Mouse (Mus musculus) forebrain, embryonic 14.5 days (tissue): ENCODE measurements around the gene Ccdc28b. TPM values are rescaled to one million over a fixed set of nuclear protein-coding genes. Genes with fewer than 3 reads are reported as not detected.
A peak's percentile ranks its signal among the peaks of the same experiment; 100 is the strongest.

Source experiments
- ATAC-seq: fragments of 200-750 bp; cut with Nextera tagmentation; 2 replicates; pipeline ENCODE4 v1.8.0; 2017; ENCODE audit warnings: mild to moderate bottlenecking, moderate library complexity
- DNase-seq: peaks from one replicate; pipeline ENCODE4 v3.0.0-alpha.2; 2015; ENCODE audit warnings: low spot score
- H3K27ac ChIP-seq: fragments of 300-500 bp; sonication (generic); 2 replicates; pipeline ENCODE4 v1.5.1; 2014; ENCODE audit warnings: low read depth, mild to moderate bottlenecking, control low read depth, low read length, moderate library complexity
- H3K27me3 ChIP-seq: fragments of 300-500 bp; sonication (generic); replicated peaks from 2 replicates; pipeline ENCODE4 v1.6.1; 2014; ENCODE audit warnings: low read length, control low read depth, mixed read lengths; ENCODE audit not compliant: control insufficient read depth, insufficient read depth
- H3K36me3 ChIP-seq: fragments of 300-500 bp; sonication (generic); 2 replicates; pipeline ENCODE4 v1.6.1; 2014; ENCODE audit warnings: low read length, control low read depth; ENCODE audit not compliant: control insufficient read depth, insufficient read depth
- H3K4me1 ChIP-seq: fragments of 300-500 bp; sonication (generic); 2 replicates; pipeline ENCODE4 v1.6.1; 2014; ENCODE audit warnings: antibody characterized with exemption, low read length, control low read depth; ENCODE audit not compliant: control insufficient read depth, insufficient read depth
- H3K4me2 ChIP-seq: fragments of 300-500 bp; sonication (generic); 2 replicates; pipeline ENCODE4 v1.6.1; 2014; ENCODE audit warnings: mild to moderate bottlenecking, control low read depth, low read length
- H3K4me3 ChIP-seq: fragments of 300-500 bp; sonication (generic); 2 replicates; pipeline ENCODE4 v1.5.1; 2014; ENCODE audit warnings: low read depth, low read length, control low read depth
- H3K9ac ChIP-seq: fragments of 300-500 bp; sonication (generic); 2 replicates; pipeline ENCODE4 v1.6.1; 2014; ENCODE audit warnings: mild to moderate bottlenecking, low read length, control low read depth, moderate library complexity
- H3K9me3 ChIP-seq: fragments of 300-500 bp; sonication (generic); replicated peaks from 2 replicates; pipeline ENCODE4 v1.6.1; 2016; ENCODE audit warnings: low read length, control low read depth, mixed read lengths; ENCODE audit not compliant: control insufficient read depth
- WGBS: fragments of 180-500 bp; shearing (Covaris S2); extraction: QIAGEN DNeasy Blood & Tissue Kit; methylation state at CpG from one replicate; pipeline ENCODE4 v1.1.7; 2014; 5-methylcytosine and 5-hydroxymethylcytosine counted together
- polyA plus RNA-seq: library from polyadenylated mRNA; unstranded; fragments of >200 nt; fragmentation: Nextera tagmentation; extraction: Ambion mirVana; gene quantifications from 2 replicates; pipeline ENCODE4 v1.2.1, GENCODE M21; 2014

Gene Ccdc28b
- polyA plus RNA-seq, 1 experiment from 2014 or later = 112 TPM

DNA sequence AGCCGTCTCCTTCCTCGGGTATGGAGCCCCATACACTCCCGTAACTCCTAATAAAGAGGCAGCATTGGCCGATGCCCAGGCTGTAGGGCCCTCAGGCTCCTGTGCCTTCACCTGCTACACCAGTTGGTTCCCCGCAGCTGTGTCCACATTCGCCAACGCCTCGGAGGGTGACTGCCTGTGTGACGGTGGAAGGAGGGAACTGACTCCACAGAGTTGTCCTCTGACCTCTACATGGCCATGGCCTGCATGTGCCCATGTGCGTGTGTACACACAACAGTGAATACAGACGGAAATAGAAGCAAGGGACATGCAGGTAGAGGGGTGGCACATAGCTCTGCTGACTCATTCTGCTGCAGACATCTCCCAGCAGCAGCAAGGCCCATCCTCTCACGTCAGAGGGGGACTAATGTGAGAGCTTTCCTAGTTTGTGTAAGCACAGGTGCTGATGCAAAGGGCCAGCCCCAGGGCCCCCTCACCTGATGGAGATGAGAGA lies 14.6 kb downstream of the Ccdc28b start:
- H3K36me3 ChIP-seq = peaks cover 38% of the 10 kb centered on the region
- peak; percentile 30; the same call in 1 of the 2 replicates for ATAC-seq

DNA sequence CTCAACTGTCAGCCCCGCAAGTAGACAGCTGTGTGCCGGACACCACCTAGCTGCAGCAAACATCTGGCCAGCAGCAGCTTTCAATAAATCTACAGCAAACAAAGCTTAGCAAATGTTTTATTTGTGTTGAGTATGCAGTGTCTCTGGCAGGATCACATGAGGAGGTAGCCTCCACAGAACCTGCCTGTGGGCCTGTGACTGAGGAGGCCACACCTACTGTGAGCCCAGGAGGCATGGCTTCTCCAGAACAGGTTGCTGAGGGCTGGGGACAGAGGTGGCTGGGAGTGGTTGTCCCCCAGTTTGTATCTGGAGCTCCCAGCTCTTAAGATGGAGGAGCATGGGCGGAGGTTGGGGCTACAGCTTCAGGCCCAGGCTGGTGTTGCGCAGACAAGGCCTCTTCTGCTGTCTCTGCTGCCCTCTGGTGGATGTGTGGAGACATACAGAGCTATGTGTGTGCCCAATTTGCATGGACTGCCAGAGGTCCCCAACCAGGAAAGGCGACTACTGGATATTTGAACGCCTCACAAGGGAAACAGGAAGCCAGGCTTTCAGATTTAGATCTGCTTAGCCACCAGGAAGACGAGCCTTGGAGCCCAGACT lies 15.2 kb downstream of the Ccdc28b start:
- peak; percentile 93 for DNase-seq
- Histone ChIP-seq H3K9me3 (no peaks in the 10 kb centered on the region), H3K4me1 (no peaks in the 10 kb centered on the region), H3K36me3 (peaks cover 45% of the 10 kb centered on the region), H3K9ac (peak overlapping the region; percentile 29; the same call in 1 of the 2 replicates), H3K27me3 (no peaks in the 10 kb centered on the region), H3K4me2 (no peak overlapping the region), H3K27ac (0 out of 2 replicates have a peak overlapping the region, but pooled peaks have one; percentile 18), H3K4me3 (no peak overlapping the region)
- WGBS = 42% methylated on average over 7 of the region's 7 CpGs
- peak; percentile 92 for ATAC-seq

More for the DNA sequence above, 14.6 kb downstream of the Ccdc28b start:
- WGBS = 90% methylated on average over 12 of the region's 12 CpGs
- Histone ChIP-seq H3K9me3 (no peaks in the 10 kb centered on the region), H3K4me2 (no peak overlapping the region), H3K27me3 (no peaks in the 10 kb centered on the region), H3K4me3 (no peak overlapping the region), H3K9ac (no peak overlapping the region), H3K27ac (no peak overlapping the region), H3K4me1 (no peaks in the 10 kb centered on the region)
- DNase-seq = no peak

DNA sequence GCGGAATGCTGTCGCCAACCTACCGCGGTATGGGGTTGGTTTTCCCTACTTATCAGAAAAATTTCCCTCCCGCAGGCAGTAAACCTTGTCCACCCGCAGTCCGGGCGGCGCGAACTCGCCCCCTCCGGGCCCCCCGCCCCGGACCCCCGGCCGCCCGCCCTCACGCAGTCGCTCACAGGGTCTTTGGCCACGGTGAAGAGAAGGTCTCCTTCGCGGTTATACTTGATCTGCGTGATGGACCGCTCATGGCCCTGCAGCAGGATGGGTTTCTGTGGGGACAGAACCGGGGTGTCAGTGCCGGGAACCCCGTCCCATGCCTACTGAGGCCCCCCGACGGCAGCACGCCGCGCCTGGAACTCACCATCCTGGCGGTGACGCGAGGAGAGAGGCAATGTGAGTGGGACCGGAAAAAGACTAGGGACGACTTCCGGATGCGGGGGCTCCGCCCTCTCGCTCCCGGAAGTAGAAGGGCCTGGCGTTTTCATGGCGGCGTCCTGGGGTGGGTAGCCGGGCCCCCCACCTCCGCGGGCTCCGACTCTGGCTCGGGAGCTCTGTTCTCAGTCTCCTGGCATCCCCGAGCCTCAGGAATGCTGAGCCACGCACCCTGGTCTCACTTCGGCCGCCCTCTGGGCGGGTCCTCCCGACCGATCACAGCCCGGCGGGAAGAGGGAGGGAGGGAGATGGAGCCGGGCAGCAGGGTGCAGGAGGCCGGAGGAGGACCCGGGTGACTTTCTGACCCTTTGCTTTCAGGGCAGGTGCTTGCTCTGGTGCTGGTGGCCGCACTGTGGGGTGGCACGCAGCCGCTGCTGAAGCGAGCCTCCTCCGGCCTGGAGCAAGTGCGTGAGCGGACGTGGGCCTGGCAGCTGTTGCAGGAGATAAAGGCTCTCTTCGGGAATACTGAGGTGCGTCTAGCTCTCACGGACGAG lies 23.3 kb downstream of the Ccdc28b start, which contains the start of the genes Eif3i and Tmem234:
TSS of gene Eif3i (minus strand) at position 416 of the 926 bp plus-strand sequence.
TSS of gene Tmem234 (plus strand) at position 436 of the 926 bp plus-strand sequence.
- H3K36me3 ChIP-seq = peaks cover 37% of the 10 kb centered on the region
- under 1% methylated on average over 72 of the region's 74 CpGs for WGBS

DNA sequence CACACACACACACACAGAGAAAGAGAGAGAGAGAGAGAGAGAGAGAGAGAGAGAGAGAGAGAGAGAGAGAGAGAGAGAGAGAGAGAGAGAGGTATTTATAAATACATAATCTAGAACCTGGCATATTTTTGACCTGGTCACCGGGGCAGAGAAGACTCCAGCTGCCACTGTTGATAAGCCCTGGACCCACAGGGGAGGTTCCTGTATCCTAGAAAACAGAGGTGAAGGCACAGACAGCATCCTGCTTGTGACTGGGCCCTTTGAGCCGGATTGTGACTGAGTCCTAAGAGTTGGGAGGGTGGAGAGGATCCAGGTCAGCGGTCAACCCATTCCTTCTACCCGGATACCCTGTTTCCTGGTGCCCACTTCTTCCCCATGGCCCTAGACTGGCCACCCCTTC lies 34.9 kb downstream of the Ccdc28b start:
- Histone ChIP-seq H3K9me3 (no peaks in the 10 kb centered on the region), H3K36me3 (peaks cover 38% of the 10 kb centered on the region), H3K4me3 (no peak overlapping the region), H3K27ac (no peak overlapping the region), H3K4me2 (no peak overlapping the region), H3K27me3 (no peaks in the 10 kb centered on the region), H3K4me1 (no peaks in the 10 kb centered on the region), H3K9ac (no peak overlapping the region)
- DNase-seq (no peak), ATAC-seq (no peak)
- 90% methylated on average over 4 of the region's 4 CpGs for WGBS

More for the DNA sequence above, 23.3 kb downstream of the Ccdc28b start, which contains the start of the genes Eif3i and Tmem234:
- peak within 1 kb of the TSS; percentile 60 for H3K27ac ChIP-seq
- H3K9me3 ChIP-seq = no peaks in the 10 kb centered on the region
- peak; percentile 96 for ATAC-seq
- peaks cover 15% of the 10 kb centered on the region for H3K4me1 ChIP-seq
- peak within 1 kb of the TSS; percentile 93 for H3K9ac ChIP-seq
- peak within 1 kb of the TSS; percentile 81 for H3K4me2 ChIP-seq
- H3K27me3 ChIP-seq = no peaks in the 10 kb centered on the region
- peak; percentile 91 for DNase-seq
- peak within 1 kb of the TSS; percentile 97 for H3K4me3 ChIP-seq

DNA sequence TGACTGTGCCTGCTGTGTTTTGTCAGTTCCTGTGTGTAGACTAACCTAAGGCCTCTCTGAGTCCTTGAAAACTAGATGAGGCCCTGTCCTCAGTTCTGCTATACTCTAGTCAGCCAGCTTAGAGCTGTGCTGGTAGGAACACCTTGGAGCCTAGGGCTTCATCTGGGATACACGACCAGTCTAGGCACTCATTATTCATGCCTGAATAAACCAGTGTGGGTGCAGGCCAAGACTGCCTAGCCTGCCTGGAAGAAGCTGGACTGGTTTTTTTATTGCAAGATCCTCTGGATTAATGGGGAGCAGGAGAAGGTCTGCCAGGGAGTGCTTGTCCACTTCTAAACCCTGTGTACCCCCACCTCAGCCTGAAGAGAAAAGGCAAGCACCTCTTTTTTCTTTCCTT lies 36.8 kb downstream of the Ccdc28b start:
- Histone ChIP-seq H3K4me2 (no peak overlapping the region), H3K4me3 (no peak overlapping the region), H3K36me3 (peaks cover 19% of the 10 kb centered on the region), H3K9me3 (no peaks in the 10 kb centered on the region), H3K9ac (no peak overlapping the region), H3K4me1 (no peaks in the 10 kb centered on the region), H3K27ac (no peak overlapping the region), H3K27me3 (no peaks in the 10 kb centered on the region)
- 7% methylated on average over 1 of the region's 1 CpGs for WGBS
- DNase-seq = no peak
- no peak for ATAC-seq

DNA sequence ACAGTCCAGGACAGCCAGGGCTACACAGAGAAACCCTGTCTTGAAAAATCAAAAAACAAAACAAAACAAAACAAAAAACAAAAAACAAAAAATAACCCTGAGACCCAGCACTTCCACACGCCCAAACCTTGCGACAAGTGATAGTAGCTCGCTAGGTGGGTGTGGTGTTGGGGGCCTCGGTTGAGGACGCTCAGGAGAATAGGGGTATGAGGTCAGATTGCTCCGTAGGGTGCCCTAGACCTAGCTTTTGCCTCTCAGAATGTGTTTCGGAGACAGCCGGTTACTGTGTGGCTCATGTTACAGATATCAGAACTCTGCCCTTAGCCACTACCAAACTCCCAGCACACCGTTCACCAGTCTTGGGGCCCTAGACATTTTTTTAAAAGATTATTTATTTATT lies 38.0 kb downstream of the Ccdc28b start:
- Histone ChIP-seq H3K9me3 (no peaks in the 10 kb centered on the region), H3K4me3 (no peak overlapping the region), H3K27ac (no peak overlapping the region), H3K9ac (no peak overlapping the region), H3K4me2 (no peak overlapping the region), H3K27me3 (no peaks in the 10 kb centered on the region), H3K36me3 (peaks cover 7% of the 10 kb centered on the region), H3K4me1 (no peaks in the 10 kb centered on the region)
- 78% methylated on average over 9 of the region's 9 CpGs for WGBS
- DNase-seq (no peak), ATAC-seq (no peak)

DNA sequence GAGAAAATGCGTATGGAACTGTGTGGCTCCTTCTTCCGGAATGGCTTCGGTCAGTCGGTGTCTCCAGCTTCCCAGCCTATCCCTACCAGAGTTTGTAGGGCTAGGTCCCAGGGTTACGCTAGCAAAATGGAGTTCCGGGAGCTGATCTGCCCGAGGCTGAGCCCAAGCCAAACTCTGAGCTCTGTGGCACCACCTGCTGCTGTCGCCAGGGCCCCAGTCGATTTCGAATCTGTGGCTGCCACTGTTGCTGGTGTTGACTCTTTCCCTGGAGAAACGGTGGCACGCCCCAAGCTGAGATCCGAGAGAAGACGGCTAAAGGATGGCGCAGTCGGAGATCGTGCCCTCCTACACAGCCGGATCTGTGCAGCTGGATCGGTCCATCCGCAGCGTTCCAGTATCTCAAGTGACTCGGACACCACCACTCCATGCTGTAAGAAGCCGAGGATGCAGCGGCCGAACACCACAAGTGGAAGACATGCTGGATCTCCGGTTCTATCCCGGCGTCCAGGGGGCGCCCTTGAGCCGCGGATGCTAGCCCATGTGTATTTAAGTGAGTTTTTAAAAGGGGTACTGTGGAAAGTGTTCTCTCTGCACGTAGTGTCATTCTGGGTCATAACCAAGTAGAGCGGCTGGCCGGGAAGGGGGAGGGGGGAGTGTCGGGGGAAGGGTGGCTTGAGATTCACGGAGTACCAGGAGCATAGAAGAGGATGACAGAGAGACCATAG lies 38.7 kb downstream of the Ccdc28b start:
- 2% methylated on average over 36 of the region's 36 CpGs for WGBS
- Histone ChIP-seq H3K4me2 (peak overlapping the region; percentile 49), H3K27ac (no peak overlapping the region), H3K9me3 (no peaks in the 10 kb centered on the region), H3K4me3 (peak overlapping the region; percentile 21), H3K36me3 (0 out of 2 replicates have a peak, but pooled peaks cover under 1% of the 10 kb centered on the region), H3K4me1 (no peaks in the 10 kb centered on the region), H3K9ac (peak overlapping the region; percentile 48), H3K27me3 (no peaks in the 10 kb centered on the region)
- ATAC-seq = peak; percentile 44; the same call in 1 of the 2 replicates
- peak; percentile 69 for DNase-seq

DNA sequence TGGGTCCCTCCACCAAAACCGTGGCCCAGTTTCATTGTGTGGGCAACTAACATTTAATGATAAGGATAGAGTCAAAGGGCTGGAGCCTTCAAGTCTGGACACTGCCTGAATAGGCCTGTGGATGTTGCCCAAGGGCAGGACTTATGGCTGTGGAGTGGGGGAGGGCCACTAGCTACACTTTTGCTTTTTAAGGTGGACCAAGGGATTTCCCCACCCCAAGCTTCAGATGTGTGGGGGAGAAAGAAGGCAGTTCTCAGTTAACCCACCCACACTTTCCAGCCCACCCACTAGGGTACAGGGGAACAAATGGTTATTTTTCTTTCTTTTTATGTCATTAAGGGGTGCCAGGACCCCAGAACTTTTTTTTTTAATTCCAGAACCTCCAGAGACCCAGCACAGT lies 39.4 kb downstream of the Ccdc28b start:
- ATAC-seq (no peak), DNase-seq (no peak)
- Histone ChIP-seq H3K36me3 (no peaks in the 10 kb centered on the region), H3K9ac (peak overlapping the region; percentile 48; the same call in 1 of the 2 replicates), H3K4me3 (no peak overlapping the region; the same call in 1 of the 2 replicates), H3K27ac (no peak overlapping the region), H3K4me1 (no peaks in the 10 kb centered on the region), H3K4me2 (peak overlapping the region; percentile 49), H3K27me3 (no peaks in the 10 kb centered on the region), H3K9me3 (no peaks in the 10 kb centered on the region)
- 81% methylated on average over 1 of the region's 1 CpGs for WGBS
